Mouse (Mus musculus) neural tube, embryonic 11.5 days (tissue): ENCODE data around the gene Rora. TPM values are rescaled to one million over a fixed set of nuclear protein-coding genes. Genes with fewer than 3 reads are reported as not detected.

Experiments
- ATAC-seq: fragments of 200-750 bp; cut with Nextera tagmentation; 2 replicates; pipeline ENCODE4 v1.8.0; 2017; ENCODE audit warnings: moderate number of reproducible peaks, mild to moderate bottlenecking, moderate TSS enrichment, moderate library complexity; ENCODE audit not compliant: insufficient read depth, low FRiP score, low TSS enrichment
- DNase-seq: peaks from one replicate; pipeline ENCODE4 v3.0.0-alpha.2; 2015; ENCODE audit warnings: low spot score
- H3K27ac ChIP-seq: fragments of 300-500 bp; sonication (generic); 2 replicates; pipeline ENCODE4 v1.5.1; 2014; ENCODE audit warnings: low read depth, mild to moderate bottlenecking, low read length
- H3K27me3 ChIP-seq: fragments of 300-500 bp; sonication (generic); 2 replicates; pipeline ENCODE4 v1.6.1; 2014; ENCODE audit warnings: mild to moderate bottlenecking, low read length, mixed read lengths; ENCODE audit not compliant: control insufficient read depth, insufficient read depth
- H3K36me3 ChIP-seq: fragments of 300-500 bp; sonication (generic); 2 replicates; pipeline ENCODE4 v1.6.1; 2014; ENCODE audit warnings: mild to moderate bottlenecking, low read length, moderate library complexity, mixed read lengths; ENCODE audit not compliant: control insufficient read depth, insufficient read depth
- H3K4me1 ChIP-seq: fragments of 300-500 bp; sonication (generic); 2 replicates; pipeline ENCODE4 v1.6.1; 2014; ENCODE audit warnings: low read length, mixed read lengths; ENCODE audit not compliant: control insufficient read depth, insufficient read depth
- H3K4me2 ChIP-seq: fragments of 300-500 bp; sonication (generic); 2 replicates; pipeline ENCODE4 v1.6.1; 2014; ENCODE audit warnings: low read depth, mild to moderate bottlenecking, moderate library complexity
- H3K4me3 ChIP-seq: fragments of 300-500 bp; sonication (generic); 2 replicates; pipeline ENCODE4 v1.5.1; 2014; ENCODE audit warnings: low read depth, low read length
- H3K9ac ChIP-seq: fragments of 300-500 bp; sonication (generic); 2 replicates; pipeline ENCODE4 v1.6.1; 2014; ENCODE audit warnings: mild to moderate bottlenecking, low read length
- H3K9me3 ChIP-seq: fragments of 300-500 bp; sonication (generic); 2 replicates; pipeline ENCODE4 v1.6.1; 2016; ENCODE audit warnings: low read length; ENCODE audit not compliant: control insufficient read depth
- WGBS: fragments of 180-500 bp; shearing (Covaris S2); extraction: QIAGEN DNeasy Blood & Tissue Kit; methylation state at CpG from one replicate; pipeline ENCODE4 v1.1.7; 2014; 5-methylcytosine and 5-hydroxymethylcytosine counted together
- polyA plus RNA-seq: library from polyadenylated mRNA; unstranded; fragments of >200 nt; fragmentation: Nextera tagmentation; extraction: Ambion mirVana; gene quantifications from 2 replicates; pipeline ENCODE4 v1.2.1, GENCODE M21; 2014

The Rora gene
- polyA plus RNA-seq, 1 experiment from 2014 or later = 3.2 TPM

GRCm38 (mm10) chr9:69140144-69140543, 486.6 kb downstream of the Rora start:
- H3K9me3 ChIP-seq = no peaks in the 10 kb centered on the region
- no peak for ATAC-seq
- H3K4me2 ChIP-seq = no peak overlapping the region
- H3K36me3 ChIP-seq = no peaks in the 10 kb centered on the region
- H3K9ac ChIP-seq = no peak overlapping the region
- no peak overlapping the region for H3K4me3 ChIP-seq
- no peaks in the 10 kb centered on the region for H3K4me1 ChIP-seq
- WGBS = 57% methylated on average over 6 of the region's 6 CpGs
- H3K27me3 ChIP-seq = peaks cover 2% of the 10 kb centered on the region; the same call in 1 of the 2 replicates
- no peak for DNase-seq
- no peak overlapping the region for H3K27ac ChIP-seq

GRCm38 (mm10) chr9:69141859-69142258, 488.3 kb downstream of the Rora start:
- no peak overlapping the region for H3K9ac ChIP-seq
- no peak for ATAC-seq
- no peak overlapping the region for H3K4me2 ChIP-seq
- peaks cover 2% of the 10 kb centered on the region; the same call in 1 of the 2 replicates for H3K27me3 ChIP-seq
- H3K9me3 ChIP-seq = no peaks in the 10 kb centered on the region
- no peak for DNase-seq
- WGBS = 45% methylated on average over 4 of the region's 4 CpGs
- H3K4me1 ChIP-seq = no peaks in the 10 kb centered on the region
- no peak overlapping the region for H3K27ac ChIP-seq
- H3K36me3 ChIP-seq = no peaks in the 10 kb centered on the region
- H3K4me3 ChIP-seq = no peak overlapping the region

DNA sequence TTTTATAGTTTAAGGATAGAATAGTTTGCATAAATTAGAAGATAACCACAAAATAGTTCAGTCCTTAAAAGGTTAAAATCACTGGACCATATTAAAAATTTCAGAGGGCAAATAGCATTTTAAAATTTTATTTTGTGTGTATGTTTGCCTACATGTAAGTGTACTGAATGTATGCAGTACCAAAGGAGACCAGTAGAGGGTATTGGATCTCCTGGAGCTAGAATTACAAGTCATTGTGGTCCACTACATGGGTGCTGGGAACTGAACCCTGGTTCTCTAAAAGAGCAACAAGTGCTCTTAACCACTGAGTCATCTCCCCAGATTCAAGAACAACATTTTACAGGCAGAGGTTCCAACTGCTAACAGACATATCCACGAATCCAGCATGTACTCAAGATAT, 493.4 kb downstream of the Rora start:
- no peak overlapping the region for H3K9ac ChIP-seq
- 0 out of 2 replicates have a peak, but pooled peaks cover 3% of the 10 kb centered on the region for H3K9me3 ChIP-seq
- H3K36me3 ChIP-seq = no peaks in the 10 kb centered on the region
- H3K4me2 ChIP-seq = no peak overlapping the region
- no peak overlapping the region for H3K27ac ChIP-seq
- H3K27me3 ChIP-seq = no peaks in the 10 kb centered on the region
- ATAC-seq (no peak), DNase-seq (no peak)
- no peak overlapping the region for H3K4me3 ChIP-seq
- no peaks in the 10 kb centered on the region for H3K4me1 ChIP-seq
- WGBS = 90% methylated on average over 1 of the region's 1 CpGs

- ATAC-seq (no peak), DNase-seq (no peak)
- no peak overlapping the region for H3K27ac ChIP-seq
- H3K9ac ChIP-seq = no peak overlapping the region
- no peak overlapping the region for H3K4me3 ChIP-seq
- 53% methylated on average over 14 of the region's 14 CpGs for WGBS
- 0 out of 2 replicates have a peak, but pooled peaks cover 3% of the 10 kb centered on the region for H3K9me3 ChIP-seq
- no peaks in the 10 kb centered on the region for H3K36me3 ChIP-seq
- H3K4me1 ChIP-seq = no peaks in the 10 kb centered on the region
- no peaks in the 10 kb centered on the region for H3K27me3 ChIP-seq
- no peak overlapping the region for H3K4me2 ChIP-seq
These were observed 496.6 kb downstream of the Rora start for GRCm38 (mm10) chr9:69150224-69150623.

- no peak overlapping the region for H3K27ac ChIP-seq
- DNase-seq (no peak), ATAC-seq (no peak)
- H3K4me2 ChIP-seq = no peak overlapping the region
- H3K9me3 ChIP-seq = no peaks in the 10 kb centered on the region
- H3K9ac ChIP-seq = no peak overlapping the region
- no peaks in the 10 kb centered on the region for H3K36me3 ChIP-seq
- H3K4me1 ChIP-seq = no peaks in the 10 kb centered on the region
- 97% methylated on average over 5 of the region's 5 CpGs for WGBS
- H3K27me3 ChIP-seq = no peaks in the 10 kb centered on the region
- no peak overlapping the region for H3K4me3 ChIP-seq
These were observed 501.1 kb downstream of the Rora start for GRCm38 (mm10) chr9:69154684-69155083.

GRCm38 (mm10) chr9:69155836-69156595, 502.4 kb downstream of the Rora start:
- Histone ChIP-seq H3K27me3 (no peaks in the 10 kb centered on the region), H3K9me3 (no peaks in the 10 kb centered on the region), H3K36me3 (no peaks in the 10 kb centered on the region), H3K4me2 (no peak overlapping the region), H3K4me3 (no peak overlapping the region), H3K27ac (no peak overlapping the region), H3K9ac (no peak overlapping the region), H3K4me1 (no peaks in the 10 kb centered on the region)
- DNase-seq (no peak), ATAC-seq (no peak)
- WGBS = 80% methylated on average over 8 of the region's 8 CpGs

DNA sequence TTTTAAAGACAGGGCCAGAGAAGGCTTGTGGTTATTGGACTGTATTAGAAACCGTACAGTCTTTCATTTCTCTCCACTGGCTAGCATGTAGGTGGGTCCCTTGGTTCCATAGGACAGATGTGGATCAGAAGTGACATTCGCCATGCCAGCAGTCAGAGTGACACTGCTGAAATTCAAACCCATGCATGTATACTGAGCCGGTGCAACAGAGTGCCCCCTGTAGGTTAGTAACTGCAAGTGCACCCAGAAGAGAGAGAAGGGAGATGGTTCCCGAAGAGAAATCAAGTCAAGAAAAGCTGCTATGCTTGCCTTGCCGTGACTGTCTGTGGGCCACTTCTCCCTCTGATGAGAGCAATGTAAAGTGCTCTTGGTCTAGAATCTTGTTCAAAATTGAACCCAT, 507.2 kb downstream of the Rora start:
- Histone ChIP-seq H3K27me3 (no peaks in the 10 kb centered on the region), H3K4me1 (no peaks in the 10 kb centered on the region), H3K27ac (no peak overlapping the region), H3K4me2 (no peak overlapping the region), H3K9me3 (no peaks in the 10 kb centered on the region), H3K4me3 (no peak overlapping the region), H3K9ac (no peak overlapping the region), H3K36me3 (no peaks in the 10 kb centered on the region)
- DNase-seq (no peak), ATAC-seq (no peak)
- 86% methylated on average over 5 of the region's 5 CpGs for whole genome bisulfite sequencing

DNA sequence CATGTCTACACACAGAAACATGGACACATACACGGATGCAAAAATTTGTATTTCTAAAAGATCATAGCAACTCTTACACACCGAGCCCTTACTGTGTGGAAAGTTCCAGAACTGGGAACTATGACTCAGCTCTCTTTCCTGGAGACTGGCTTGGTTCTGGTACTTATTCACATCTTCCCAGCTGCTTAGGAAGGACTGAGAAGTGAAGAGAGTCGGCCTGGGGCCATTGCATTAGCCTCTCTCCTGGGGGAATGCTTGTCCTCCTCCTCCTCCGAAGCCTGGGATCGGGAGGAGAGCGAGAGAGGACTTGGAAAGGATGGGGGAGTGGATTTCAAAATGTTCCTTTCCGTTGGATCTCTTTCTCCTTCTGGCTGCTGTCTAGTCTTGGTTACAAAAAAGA, 511.1 kb downstream of the Rora start:
- Histone ChIP-seq H3K4me1 (no peaks in the 10 kb centered on the region), H3K27me3 (no peaks in the 10 kb centered on the region), H3K9ac (no peak overlapping the region), H3K9me3 (no peaks in the 10 kb centered on the region), H3K36me3 (no peaks in the 10 kb centered on the region), H3K27ac (no peak overlapping the region), H3K4me3 (no peak overlapping the region), H3K4me2 (no peak overlapping the region)
- WGBS = 77% methylated on average over 7 of the region's 7 CpGs
- DNase-seq (no peak), ATAC-seq (no peak)

- Histone ChIP-seq H3K9ac (no peak overlapping the region), H3K4me3 (no peak overlapping the region), H3K9me3 (no peaks in the 10 kb centered on the region), H3K27ac (no peak overlapping the region), H3K27me3 (no peaks in the 10 kb centered on the region), H3K4me1 (no peaks in the 10 kb centered on the region), H3K4me2 (no peak overlapping the region), H3K36me3 (no peaks in the 10 kb centered on the region)
- DNase-seq (no peak), ATAC-seq (no peak)
- WGBS = 85% methylated on average over 7 of the region's 7 CpGs
These were observed 511.7 kb downstream of the Rora start for GRCm38 (mm10) chr9:69165096-69165836.
